Mouse (Mus musculus): ENCODE measurements around the gene Lama2. TPM values are rescaled to one million over a fixed set of nuclear protein-coding genes. Genes with fewer than 3 reads are reported as not detected.

Lama2 gene
- total RNA-seq, 2 experiments from 2014 or later = 128 to 140 TPM

GRCm38 (mm10) chr10:27390753-27391152, 228.8 kb downstream of the Lama2 start:
- intact Hi-C loops (cut with DNase I; ENCODE audit: low total_unique reads) = no loop called here
- DNase-seq = no peak

GRCm38 (mm10) chr10:27387531-27387930, 232.0 kb downstream of the Lama2 start:
- no peak for DNase-seq
- intact Hi-C loops (cut with DNase I; ENCODE audit: low total_unique reads) = no loop called here

- intact Hi-C loops (cut with DNase I; ENCODE audit: low total_unique reads) = no loop called here
- peak; percentile 13 for DNase-seq
Measured at GRCm38 (mm10) chr10:27384636-27385035, 234.9 kb downstream of the Lama2 start.

- DNase-seq = no peak
- intact Hi-C loops (cut with DNase I; ENCODE audit: low total_unique reads) = no loop called here
Measured at GRCm38 (mm10) chr10:27382887-27383609, 236.5 kb downstream of the Lama2 start.

- DNase-seq = no peak
- intact Hi-C loops (cut with DNase I; ENCODE audit: low total_unique reads) = no loop called here
Measured at GRCm38 (mm10) chr10:27378286-27378685, 241.3 kb downstream of the Lama2 start.

GRCm38 (mm10) chr10:27344278-27344677, 275.3 kb downstream of the Lama2 start:
- intact Hi-C loops (cut with DNase I; ENCODE audit: low total_unique reads) = no loop called here
- no peak for DNase-seq

- DNase-seq = no peak
- intact Hi-C loops (cut with DNase I; ENCODE audit: low total_unique reads) = no loop called here
Measured at GRCm38 (mm10) chr10:27322410-27322990, 297.1 kb downstream of the Lama2 start.

- DNase-seq = no peak
- intact Hi-C loops (cut with DNase I; ENCODE audit: low total_unique reads) = no loop called here
Measured at GRCm38 (mm10) chr10:27307444-27307843, 312.1 kb downstream of the Lama2 start.

- no peak for DNase-seq
- intact Hi-C loops (cut with DNase I; ENCODE audit: low total_unique reads) = no loop called here
Measured at GRCm38 (mm10) chr10:27305301-27305700, 314.3 kb downstream of the Lama2 start.

- intact Hi-C loops (cut with DNase I; ENCODE audit: low total_unique reads) = no loop called here
- DNase-seq = no peak
Measured at GRCm38 (mm10) chr10:27285098-27285860, 334.3 kb downstream of the Lama2 start.

- intact Hi-C loops (cut with DNase I; ENCODE audit: low total_unique reads) = no loop called here
- DNase-seq = no peak
Measured at GRCm38 (mm10) chr10:27267432-27267831, 352.1 kb downstream of the Lama2 start.

GRCm38 (mm10) chr10:27265812-27266211, 353.7 kb downstream of the Lama2 start:
- no peak for DNase-seq
- intact Hi-C loops (cut with DNase I; ENCODE audit: low total_unique reads) = no loop called here

- DNase-seq = no peak
- intact Hi-C loops (cut with DNase I; ENCODE audit: low total_unique reads) = no loop called here
Measured at GRCm38 (mm10) chr10:27264713-27265112, 354.8 kb downstream of the Lama2 start.

GRCm38 (mm10) chr10:27249741-27250140, 369.8 kb downstream of the Lama2 start:
- DNase-seq = no peak
- intact Hi-C loops (cut with DNase I; ENCODE audit: low total_unique reads) = no loop called here

GRCm38 (mm10) chr10:27234755-27235154, 384.8 kb downstream of the Lama2 start:
- DNase-seq = no peak
- intact Hi-C loops (cut with DNase I; ENCODE audit: low total_unique reads) = no loop called here

GRCm38 (mm10) chr10:27233577-27233976, 386.0 kb downstream of the Lama2 start:
- intact Hi-C loops (cut with DNase I; ENCODE audit: low total_unique reads) = no loop called here
- no peak for DNase-seq

- no peak for DNase-seq
- intact Hi-C loops (cut with DNase I; ENCODE audit: low total_unique reads) = no loop called here
Measured at GRCm38 (mm10) chr10:27223815-27224375, 395.7 kb downstream of the Lama2 start.

- peak; percentile 10 for DNase-seq
- intact Hi-C loops (cut with DNase I; ENCODE audit: low total_unique reads) = no loop called here
Measured at GRCm38 (mm10) chr10:27222639-27223315, 396.8 kb downstream of the Lama2 start.

GRCm38 (mm10) chr10:27219698-27220097, 399.9 kb downstream of the Lama2 start:
- DNase-seq = no peak

GRCm38 (mm10) chr10:27207320-27207719, 412.2 kb downstream of the Lama2 start:
- intact Hi-C loops (cut with DNase I; ENCODE audit: low total_unique reads) = no loop called here
- no peak for DNase-seq

More at GRCm38 (mm10) chr10:27219698-27220097, 399.9 kb downstream of the Lama2 start:
- intact Hi-C loops (cut with DNase I; ENCODE audit: low total_unique reads) = no loop called here
